Mouse (Mus musculus): ENCODE results near the gene Zfp986.
"Not testable (repeated sequence)": the region's sequence is repeated elsewhere in the genome, so short reads cannot be mapped to it uniquely, and the experiment has no call there.

- TF ChIP-seq CTCF, POLR2A (IDR thresholded peaks at IDR 0.05; ENCODE audit: extremely low read depth, insufficient read depth, low read length): not testable (repeated sequence)
Measured at GRCm38 (mm10) chr4:145819946-145820345, 48.6 kb upstream of the Zfp986 start.

All from cortical plate, adult 2 months (tissue).